Mouse (Mus musculus) CH12.LX (cell line): Measurements from ENCODE around the gene Wdr38. TPM values are rescaled to one million over a fixed set of nuclear protein-coding genes. Genes with fewer than 3 reads are reported as not detected.

Experiments used
- DNase-seq: peaks from one replicate; pipeline ENCODE4 v3.0.0-alpha.2; 2013; ENCODE audit errors: extremely low read depth
- H3K27ac ChIP-seq: 2 replicates; pipeline ENCODE4 v1.5.1; 2012; ENCODE audit warnings: low read depth, mild to moderate bottlenecking, control low read depth, moderate library complexity; ENCODE audit not compliant: insufficient read depth
- H3K27me3 ChIP-seq: replicated peaks from 2 replicates; pipeline ENCODE3; 2012; ENCODE audit warnings: inconsistent platforms
- H3K36me3 ChIP-seq, 2 experiments: replicated peaks in 1 of 2; 2 replicates each; pipeline versions ENCODE3 to v1.6.1; 2012; ENCODE audit warnings: inconsistent platforms in 1 of 2, low read length in 1 of 2, mild to moderate bottlenecking in 1 of 2, mixed read lengths in 1 of 2, moderate library complexity in 1 of 2; ENCODE audit not compliant: control insufficient read depth in 1 of 2, insufficient read depth in 1 of 2
- H3K4me1 ChIP-seq, 2 experiments: 2 replicates each; pipeline ENCODE4 v1.6.1; 2012; ENCODE audit warnings: inconsistent platforms in 1 of 2, moderate library complexity in 1 of 2; ENCODE audit not compliant: insufficient read depth in 2 of 2, control insufficient read depth in 1 of 2
- H3K4me2 ChIP-seq: 2 replicates; pipeline ENCODE4 v1.6.1; 2012; ENCODE audit warnings: low read depth, mild to moderate bottlenecking, control low read depth; ENCODE audit not compliant: poor library complexity, insufficient read depth, severe bottlenecking
- H3K4me3 ChIP-seq, 3 experiments: fragments of 150-350 bp in 1 of 3; sonication (generic) in 1 of 3; replicated peaks in 1 of 3; 2 replicates each; pipeline versions ENCODE3 to v1.5.1; 2011 to 2012; ENCODE audit warnings: low read depth in 2 of 3, low read length in 2 of 3, mild to moderate bottlenecking in 2 of 3, moderate library complexity in 2 of 3, control low read depth in 1 of 3, improper control_type of control experiment in 1 of 3, inconsistent platforms in 1 of 3, mixed read lengths in 1 of 3; ENCODE audit not compliant: poor library complexity in 1 of 3
- H3K79me2 ChIP-seq: replicated peaks from 2 replicates; pipeline ENCODE4 v1.6.1; 2012; ENCODE audit warnings: mild to moderate bottlenecking, moderate library complexity; ENCODE audit not compliant: control insufficient read depth, poor library complexity, insufficient read depth, severe bottlenecking; ENCODE audit errors: extremely low read depth
- H3K9ac ChIP-seq: 2 replicates; pipeline ENCODE4 v1.6.1; 2012; ENCODE audit warnings: low read depth, mild to moderate bottlenecking, control low read depth, moderate library complexity; ENCODE audit not compliant: insufficient read depth
- H3K9me3 ChIP-seq: replicated peaks from 2 replicates; pipeline ENCODE3; 2012; ENCODE audit warnings: low read length, inconsistent platforms, mixed read lengths
- BHLHE40 ChIP-seq: IDR thresholded peaks from 2 replicates; pipeline ENCODE4 v1.6.1; 2011; ENCODE audit warnings: mild to moderate bottlenecking, low read depth, low read length, improper control_type of control experiment
- CHD1 ChIP-seq: IDR thresholded peaks from 2 replicates; pipeline ENCODE4 v1.6.1; 2012; ENCODE audit warnings: low read depth, low read length, improper control_type of control experiment, inconsistent platforms
- CTCF ChIP-seq, 2 experiments: IDR thresholded peaks in 1 of 2; conservative IDR thresholded peaks in 1 of 2; 2 replicates each; pipeline ENCODE4 v1.5.1; 2011 to 2012; ENCODE audit warnings: low read depth in 2 of 2, low read length in 2 of 2, improper control_type of control experiment in 1 of 2, inconsistent platforms in 1 of 2, mild to moderate bottlenecking in 1 of 2, moderate library complexity in 1 of 2
- ELF1 ChIP-seq: IDR thresholded peaks from 2 replicates; pipeline ENCODE4 v1.6.1; 2014; ENCODE audit warnings: low read depth, mild to moderate bottlenecking, inconsistent platforms, low read length, improper control_type of control experiment
- ETS1 ChIP-seq: conservative IDR thresholded peaks from 2 replicates; pipeline ENCODE4 v1.6.1; 2012; ENCODE audit warnings: low read depth, mild to moderate bottlenecking, inconsistent platforms, low read length, improper control_type of control experiment, moderate library complexity
- HCFC1 ChIP-seq: IDR thresholded peaks from 2 replicates; pipeline ENCODE4 v1.6.1; 2012; ENCODE audit warnings: low read depth, mild to moderate bottlenecking, inconsistent platforms, low read length, improper control_type of control experiment
- IRF4 ChIP-seq: IDR thresholded peaks from 2 replicates; pipeline ENCODE4 v1.6.1; 2014; ENCODE audit warnings: low read depth, mild to moderate bottlenecking, inconsistent platforms, low read length, improper control_type of control experiment
- JUND ChIP-seq: conservative IDR thresholded peaks from 2 replicates; pipeline ENCODE4 v1.6.1; 2011; ENCODE audit warnings: low read depth, low read length, improper control_type of control experiment
- MAX ChIP-seq: IDR thresholded peaks from 2 replicates; pipeline ENCODE4 v1.6.1; 2011; ENCODE audit warnings: low read length, improper control_type of control experiment
- MEF2A ChIP-seq: IDR thresholded peaks from 2 replicates; pipeline ENCODE4 v1.6.1; 2014; ENCODE audit warnings: low read depth, mild to moderate bottlenecking, inconsistent platforms, low read length, improper control_type of control experiment, borderline replicate concordance
- MXI1 ChIP-seq: IDR thresholded peaks from 2 replicates; pipeline ENCODE4 v1.6.1; 2011; ENCODE audit warnings: mild to moderate bottlenecking, low read depth, low read length, improper control_type of control experiment
- NELFE ChIP-seq: IDR thresholded peaks from 2 replicates; pipeline ENCODE4 v1.6.1; 2011; ENCODE audit warnings: low read depth, low read length, improper control_type of control experiment
- NRF1 ChIP-seq: IDR thresholded peaks from 2 replicates; pipeline ENCODE4 v1.6.1; 2014; ENCODE audit warnings: low read depth, mild to moderate bottlenecking, inconsistent platforms, low read length, improper control_type of control experiment, moderate library complexity
- PAX5 ChIP-seq: IDR thresholded peaks from 2 replicates; pipeline ENCODE4 v1.6.1; 2012; ENCODE audit warnings: low read length, inconsistent platforms, mixed read lengths
- RAD21 ChIP-seq: IDR thresholded peaks from 2 replicates; pipeline ENCODE4 v1.6.1; 2011; ENCODE audit warnings: low read depth, mild to moderate bottlenecking, low read length, improper control_type of control experiment, moderate library complexity
- SIN3A ChIP-seq: IDR thresholded peaks from 2 replicates; pipeline ENCODE4 v1.6.1; 2012; ENCODE audit warnings: low read length, improper control_type of control experiment, inconsistent platforms
- SMC3 ChIP-seq: IDR thresholded peaks from 2 replicates; pipeline ENCODE4 v1.6.1; 2011; ENCODE audit warnings: low read depth, low read length, improper control_type of control experiment
- TBP ChIP-seq: conservative IDR thresholded peaks from 2 replicates; pipeline ENCODE4 v1.6.1; 2011; ENCODE audit warnings: low read depth, low read length, improper control_type of control experiment
- TCF12 ChIP-seq: IDR thresholded peaks from 2 replicates; pipeline ENCODE4 v1.6.1; 2014; ENCODE audit warnings: low read depth, mild to moderate bottlenecking, inconsistent platforms, low read length, improper control_type of control experiment
- UBTF ChIP-seq: IDR thresholded peaks from 2 replicates; pipeline ENCODE4 v1.6.1; 2012; ENCODE audit warnings: low read depth, mild to moderate bottlenecking, inconsistent platforms, low read length, improper control_type of control experiment, moderate library complexity
- USF2 ChIP-seq: conservative IDR thresholded peaks from 2 replicates; pipeline ENCODE4 v1.6.1; 2011; ENCODE audit warnings: low read depth, low read length, improper control_type of control experiment
- ZC3H11A ChIP-seq: IDR thresholded peaks from 2 replicates; pipeline ENCODE4 v1.6.1; 2012; ENCODE audit warnings: low read depth, mild to moderate bottlenecking, inconsistent platforms, low read length, improper control_type of control experiment
- ZMIZ1 ChIP-seq: IDR thresholded peaks from 2 replicates; pipeline ENCODE4 v1.6.1; 2012; ENCODE audit warnings: low read depth, mild to moderate bottlenecking, inconsistent platforms, low read length, improper control_type of control experiment
- ZNF384 ChIP-seq: IDR thresholded peaks from 2 replicates; pipeline ENCODE4 v1.6.1; 2012; ENCODE audit warnings: low read depth, low read length, improper control_type of control experiment, inconsistent platforms
- dilution Hi-C: fragments of 300-500 bp; cut with MboI; formaldehyde crosslinking; loops from 2 replicates; pipeline ENCODE4 v1.14.3; 2020; ENCODE audit warnings: low sequenced_read_pairs; ENCODE audit not compliant: extremely low pct_unique_long_range_greater_than_20kb, extremely low pct_ligation_motif_present
- in situ Hi-C: fragments of 300-500 bp; cut with MboI; formaldehyde crosslinking; loops from 3 replicates; pipeline ENCODE4 v1.14.3; 2019; ENCODE audit warnings: low sequenced_read_pairs, low pct_ligation_motif_present, low pct_unique_long_range_greater_than_20kb, mixed read lengths
- polyA plus RNA-seq: library from polyadenylated mRNA; unstranded; fragments of >175 nt; gene quantifications from 2 replicates; pipeline ENCODE4 v1.2.1, GENCODE M21; 2012; ENCODE audit warnings: low read depth; ENCODE audit not compliant: insufficient read length
- total RNA-seq, 2 experiments: library from RNA; depleted of rRNA; stranded (reverse); fragments of 300-350 nt in 1 of 2; fragments of >200 nt in 1 of 2; gene quantifications; 2 replicates each; pipeline ENCODE4 v1.2.3; 2012 to 2014

The Wdr38 gene
- total and polyA plus RNA-seq, 3 experiments = 0.28 to 1.0 (median 0.40) TPM

- Histone ChIP-seq H3K4me1 (peaks cover 3 to 24% of the 10 kb centered on the region in 2 experiments), H3K27ac (peak within 1 kb of the TSS; percentile 72), H3K9ac (peak within 1 kb of the TSS; percentile 98), H3K4me3 (peak within 1 kb of the TSS; percentile 94 to 99 (median 97)), H3K9me3 (no peaks in the 10 kb centered on the region), H3K4me2 (peak within 1 kb of the TSS; percentile 89), H3K36me3 (peaks cover 31 to 41% of the 10 kb centered on the region in 2 experiments), H3K79me2 (peaks cover 65% of the 10 kb centered on the region), H3K27me3 (no peaks in the 10 kb centered on the region)
- peak; percentile 80 for DNase-seq
- in situ Hi-C loops (no loop called here), dilution Hi-C loops (no loop called here)
- TF ChIP-seq CTCF (conservative IDR thresholded peaks at IDR 0.05 in 1 of 2, IDR thresholded peaks at IDR 0.05 in 1 of 2; ENCODE audit: low read depth in 2 of 2, low read length in 2 of 2) = peak in 1 of 2 experiments; percentile 65; a peak in 2 of 4 replicates
- no peak for TF ChIP-seq HCFC1
Observed at GRCm38 (mm10) chr2:39005574-39006079, 8.4 kb downstream of the Wdr38 start, which contains the start of gene Rpl35. Rpl35 (minus strand) TSS chr2:39005624.

GRCm38 (mm10) chr2:39006149-39006730, 9.0 kb downstream of the Wdr38 start:
- Histone ChIP-seq H3K9ac (peak overlapping the region; percentile 82), H3K9me3 (no peaks in the 10 kb centered on the region)

GRCm38 (mm10) chr2:39007865-39008264, 10.6 kb downstream of the Wdr38 start:
- in situ Hi-C loops (no loop called here), dilution Hi-C loops (no loop called here)
- Histone ChIP-seq H3K4me3 (peak overlapping the region; percentile 85 to 100 (median 90)), H3K27ac (peak overlapping the region; percentile 99), H3K79me2 (peaks cover 69% of the 10 kb centered on the region), H3K9ac (peak overlapping the region; percentile 99), H3K4me1 (peaks cover 2 to 24% of the 10 kb centered on the region in 2 experiments), H3K4me2 (peak overlapping the region; percentile 92; the same call in 1 of the 2 replicates), H3K36me3 (peaks cover 12 to 32% of the 10 kb centered on the region in 2 experiments), H3K9me3 (no peaks in the 10 kb centered on the region), H3K27me3 (no peaks in the 10 kb centered on the region)
- DNase-seq = peak; percentile 92
- TF ChIP-seq UBTF (peak; percentile 83), ZMIZ1 (peak; percentile 54; the same call in 1 of the 2 replicates), BHLHE40 (peak; percentile 40; the same call in 1 of the 2 replicates), IRF4 (0 out of 2 replicates have a peak, but pooled peaks have one; percentile 56), SMC3 (no peak), MEF2A (peak; percentile 73; the same call in 1 of the 2 replicates), TCF12 (peak; percentile 92), NELFE (peak; percentile 93), PAX5 (no peak), TBP (peak; percentile 83), HCFC1 (peak; percentile 88), MXI1 (peak; percentile 87), RAD21 (no peak), ZNF384 (peak; percentile 44; the same call in 1 of the 2 replicates), USF2 (no peak), CHD1 (peak; percentile 29; the same call in 1 of the 2 replicates), JUND (no peak), ETS1 (peak; percentile 25; the same call in 1 of the 2 replicates), NRF1 (peak; percentile 88)

More at GRCm38 (mm10) chr2:39006149-39006730, 9.0 kb downstream of the Wdr38 start:
- Histone ChIP-seq H3K27ac (no peak overlapping the region), H3K27me3 (no peaks in the 10 kb centered on the region), H3K4me3 (peak overlapping the region; percentile 48 to 100 (median 95)), H3K79me2 (peaks cover 67% of the 10 kb centered on the region), H3K36me3 (peaks cover 25 to 38% of the 10 kb centered on the region in 2 experiments), H3K4me1 (peaks cover 3 to 23% of the 10 kb centered on the region in 2 experiments), H3K4me2 (peak overlapping the region; percentile 48)
- dilution Hi-C loops (no loop called here), in situ Hi-C loops (no loop called here)
- TF ChIP-seq JUND (no peak), SMC3 (no peak), CHD1 (no peak), SIN3A (peak; percentile 61; the same call in 1 of the 2 replicates), ZMIZ1 (no peak), MAX (0 out of 2 replicates have a peak, but pooled peaks have one; percentile 45), ZNF384 (no peak), ZC3H11A (no peak), ELF1 (no peak)
- no peak for DNase-seq
